Mouse (Mus musculus): ENCODE measurements around the gene Dusp10. TPM values are rescaled to one million over a fixed set of nuclear protein-coding genes. Genes with fewer than 3 reads are reported as not detected.

Dusp10 gene
- total and polyA plus RNA-seq, 2 experiments, result 2.1 to 6.5 TPM

DNA sequence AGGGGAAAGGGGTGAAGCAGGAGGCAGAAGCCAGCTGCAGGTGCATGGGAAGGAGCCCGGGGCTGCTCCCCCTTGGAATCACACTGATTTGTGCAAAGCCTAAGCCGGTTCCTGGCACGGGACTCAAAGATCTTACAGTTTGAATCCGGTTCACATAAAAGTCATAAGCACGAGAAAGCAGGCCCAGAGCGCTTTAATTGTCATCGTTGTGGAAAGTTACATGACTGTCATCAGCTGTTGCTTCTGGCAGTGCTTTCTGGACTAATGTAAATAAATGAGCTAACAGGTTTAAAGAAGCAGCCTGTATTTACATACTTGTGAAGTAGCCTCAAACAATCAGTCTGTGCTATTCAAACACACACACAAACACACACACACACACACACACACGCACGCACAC is 47.3 kb downstream of the Dusp10 start:
- H3K9ac ChIP-seq (ENCODE audit: low read depth, low read length), result peak overlapping the region; percentile 29
- H3K27ac ChIP-seq (replicated peaks; ENCODE audit: insufficient read depth, low read depth, low read length), result peak overlapping the region; percentile 93
- peak; percentile 88 for DNase-seq (ENCODE audit: extremely low read depth, low read depth, low spot score)
- WGBS, result 14% methylated on average over 9 of the region's 9 CpGs
- peaks cover 14% of the 10 kb centered on the region; the same call in 1 of the 2 replicates for H3K79me2 ChIP-seq (ENCODE audit: control insufficient read depth, insufficient read depth, low read length)
- H3K36me3 ChIP-seq (ENCODE audit: control insufficient read depth, insufficient read depth, low read length), result no peaks in the 10 kb centered on the region
- peaks cover 38% of the 10 kb centered on the region for H3K4me1 ChIP-seq (ENCODE audit: control insufficient read depth, insufficient read depth, low read length)
- no peak overlapping the region for H3K4me3 ChIP-seq (ENCODE audit: insufficient read depth, low read depth, low read length)
- no peak for TF ChIP-seq CTCF (IDR thresholded peaks at IDR 0.05; ENCODE audit: low read depth, low read length)
- no peak for TF ChIP-seq POLR2A (IDR thresholded peaks at IDR 0.05; ENCODE audit: extremely low read depth, insufficient read depth, low read length)
- H3K27me3 ChIP-seq (ENCODE audit: control insufficient read depth, insufficient read depth, low read length), result no peaks in the 10 kb centered on the region

DNA sequence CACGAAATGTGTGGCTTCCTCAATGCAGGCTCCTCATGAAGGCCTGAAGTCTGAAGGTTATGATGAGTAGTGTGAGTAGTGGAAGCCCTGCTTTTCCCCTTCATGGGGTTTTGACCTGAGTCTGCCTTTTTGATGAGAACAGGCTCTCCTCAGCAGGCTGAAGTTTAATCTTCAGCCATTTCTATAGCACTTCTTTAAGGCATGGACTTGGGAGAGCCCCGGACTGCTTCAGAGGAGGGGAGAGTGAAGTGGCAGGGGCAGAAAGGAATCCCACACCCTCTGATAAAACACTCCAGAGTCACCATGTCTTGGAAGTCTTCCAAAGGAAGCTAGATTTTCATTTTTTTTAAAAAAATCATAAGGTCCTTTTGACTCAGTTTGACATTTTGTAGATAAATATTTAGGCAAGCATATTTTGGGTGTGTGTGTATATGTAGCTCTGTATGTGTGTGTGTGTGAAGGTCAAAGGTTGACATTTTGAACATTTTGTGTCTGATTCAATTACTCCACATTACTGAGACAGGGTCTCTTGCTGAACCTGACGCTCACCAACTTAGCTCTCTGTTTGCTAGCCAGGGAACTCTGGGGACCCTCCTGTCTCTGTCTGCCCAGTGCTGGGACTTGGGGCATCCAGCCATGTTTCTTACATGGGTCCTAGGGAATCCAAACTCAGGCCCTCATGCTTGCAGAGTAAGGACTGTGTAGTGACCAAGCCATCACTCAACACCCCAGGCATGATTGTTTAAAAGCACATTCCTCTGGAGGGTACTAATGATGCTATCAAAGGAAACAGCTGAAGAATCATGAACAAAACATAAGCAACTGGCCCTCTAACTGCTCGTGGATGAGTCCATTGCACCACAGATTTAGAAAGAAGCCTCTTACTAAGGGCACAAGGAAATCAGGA is 48.0 kb downstream of the Dusp10 start:
- peak overlapping the region; percentile 5; the same call in 1 of the 2 replicates for H3K9ac ChIP-seq (ENCODE audit: low read depth, low read length)
- H3K27ac ChIP-seq (replicated peaks; ENCODE audit: insufficient read depth, low read depth, low read length), result peak overlapping the region; percentile 80
- H3K4me3 ChIP-seq (ENCODE audit: insufficient read depth, low read depth, low read length), result no peak overlapping the region
- H3K4me1 ChIP-seq (ENCODE audit: control insufficient read depth, insufficient read depth, low read length), result peaks cover 38% of the 10 kb centered on the region
- 56% methylated on average over 4 of the region's 4 CpGs for WGBS
- no peaks in the 10 kb centered on the region for H3K36me3 ChIP-seq (ENCODE audit: control insufficient read depth, insufficient read depth, low read length)
- H3K27me3 ChIP-seq (ENCODE audit: control insufficient read depth, insufficient read depth, low read length), result no peaks in the 10 kb centered on the region
- TF ChIP-seq CTCF (IDR thresholded peaks at IDR 0.05; ENCODE audit: low read depth, low read length), result no peak
- no peak for TF ChIP-seq POLR2A (IDR thresholded peaks at IDR 0.05; ENCODE audit: extremely low read depth, insufficient read depth, low read length)
- peaks cover 14% of the 10 kb centered on the region; the same call in 1 of the 2 replicates for H3K79me2 ChIP-seq (ENCODE audit: control insufficient read depth, insufficient read depth, low read length)
- no peak for DNase-seq (ENCODE audit: extremely low read depth, low read depth, low spot score)

DNA sequence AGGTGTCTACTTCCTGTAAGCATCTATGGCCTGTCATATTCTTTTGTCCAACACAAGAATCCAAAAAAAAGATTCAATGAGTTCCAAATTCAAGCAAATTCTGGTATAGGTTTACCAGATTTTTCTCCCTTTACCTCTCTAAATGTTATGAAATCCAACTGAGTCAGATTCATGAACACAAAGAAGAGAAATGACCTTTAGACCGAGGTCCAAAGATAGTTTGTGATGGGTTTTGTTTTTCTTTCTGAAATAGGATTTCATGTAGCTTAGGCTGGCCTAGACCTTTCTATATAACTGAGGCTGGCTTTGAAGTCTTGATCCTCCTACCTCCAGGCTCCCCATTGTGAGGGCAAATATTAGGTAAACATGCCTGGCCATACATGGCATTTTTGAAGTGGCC is 48.8 kb downstream of the Dusp10 start:
- DNase-seq (ENCODE audit: extremely low read depth, low read depth, low spot score), result peak; percentile 90
- Histone ChIP-seq H3K9ac (ENCODE audit: low read depth, low read length) (no peak overlapping the region), H3K27me3 (ENCODE audit: control insufficient read depth, insufficient read depth, low read length) (no peaks in the 10 kb centered on the region), H3K36me3 (ENCODE audit: control insufficient read depth, insufficient read depth, low read length) (no peaks in the 10 kb centered on the region), H3K4me3 (ENCODE audit: insufficient read depth, low read depth, low read length) (no peak overlapping the region), H3K79me2 (ENCODE audit: control insufficient read depth, insufficient read depth, low read length) (peaks cover 15% of the 10 kb centered on the region; the same call in 1 of the 2 replicates), H3K4me1 (ENCODE audit: control insufficient read depth, insufficient read depth, low read length) (peaks cover 38% of the 10 kb centered on the region), H3K27ac (replicated peaks; ENCODE audit: insufficient read depth, low read depth, low read length) (peak overlapping the region; percentile 76)
- WGBS, result 24% methylated on average over 1 of the region's 1 CpGs
- TF ChIP-seq POLR2A (IDR thresholded peaks at IDR 0.05; ENCODE audit: extremely low read depth, insufficient read depth, low read length), result no peak
- TF ChIP-seq CTCF (IDR thresholded peaks at IDR 0.05; ENCODE audit: low read depth, low read length), result no peak

DNA sequence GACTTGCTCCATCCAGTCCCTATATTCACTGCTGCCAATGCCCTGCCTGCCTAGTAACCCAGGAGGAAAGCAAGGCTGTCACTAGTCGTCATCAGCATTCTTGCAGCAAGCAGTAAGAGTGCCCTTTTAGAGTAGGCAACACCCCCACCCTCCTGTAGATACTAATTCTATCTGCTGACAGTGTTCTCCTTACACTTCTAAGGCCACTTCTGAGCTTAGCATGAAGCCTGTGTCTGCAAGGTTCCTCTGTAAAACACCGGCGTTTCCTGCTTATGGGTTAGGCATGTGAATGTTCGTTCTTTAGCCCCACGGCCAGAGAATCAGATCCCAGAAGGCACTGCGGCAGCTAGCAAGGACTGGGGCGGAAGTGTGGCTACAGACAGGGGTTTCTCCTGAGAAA is 51.2 kb downstream of the Dusp10 start:
- H3K4me3 ChIP-seq (ENCODE audit: insufficient read depth, low read depth, low read length), result no peak overlapping the region
- H3K27ac ChIP-seq (replicated peaks; ENCODE audit: insufficient read depth, low read depth, low read length), result no peak overlapping the region
- no peaks in the 10 kb centered on the region for H3K27me3 ChIP-seq (ENCODE audit: control insufficient read depth, insufficient read depth, low read length)
- WGBS, result 83% methylated on average over 7 of the region's 7 CpGs
- peaks cover 36% of the 10 kb centered on the region for H3K4me1 ChIP-seq (ENCODE audit: control insufficient read depth, insufficient read depth, low read length)
- H3K9ac ChIP-seq (ENCODE audit: low read depth, low read length), result no peak overlapping the region
- H3K79me2 ChIP-seq (ENCODE audit: control insufficient read depth, insufficient read depth, low read length), result peaks cover 10% of the 10 kb centered on the region; the same call in 1 of the 2 replicates
- 0 out of 2 replicates have a peak, but pooled peaks cover 2% of the 10 kb centered on the region for H3K36me3 ChIP-seq (ENCODE audit: control insufficient read depth, insufficient read depth, low read length)
- no peak for DNase-seq (ENCODE audit: extremely low read depth, low read depth, low spot score)
- TF ChIP-seq CTCF (IDR thresholded peaks at IDR 0.05; ENCODE audit: low read depth, low read length), result no peak
- no peak for TF ChIP-seq POLR2A (IDR thresholded peaks at IDR 0.05; ENCODE audit: extremely low read depth, insufficient read depth, low read length)

DNA sequence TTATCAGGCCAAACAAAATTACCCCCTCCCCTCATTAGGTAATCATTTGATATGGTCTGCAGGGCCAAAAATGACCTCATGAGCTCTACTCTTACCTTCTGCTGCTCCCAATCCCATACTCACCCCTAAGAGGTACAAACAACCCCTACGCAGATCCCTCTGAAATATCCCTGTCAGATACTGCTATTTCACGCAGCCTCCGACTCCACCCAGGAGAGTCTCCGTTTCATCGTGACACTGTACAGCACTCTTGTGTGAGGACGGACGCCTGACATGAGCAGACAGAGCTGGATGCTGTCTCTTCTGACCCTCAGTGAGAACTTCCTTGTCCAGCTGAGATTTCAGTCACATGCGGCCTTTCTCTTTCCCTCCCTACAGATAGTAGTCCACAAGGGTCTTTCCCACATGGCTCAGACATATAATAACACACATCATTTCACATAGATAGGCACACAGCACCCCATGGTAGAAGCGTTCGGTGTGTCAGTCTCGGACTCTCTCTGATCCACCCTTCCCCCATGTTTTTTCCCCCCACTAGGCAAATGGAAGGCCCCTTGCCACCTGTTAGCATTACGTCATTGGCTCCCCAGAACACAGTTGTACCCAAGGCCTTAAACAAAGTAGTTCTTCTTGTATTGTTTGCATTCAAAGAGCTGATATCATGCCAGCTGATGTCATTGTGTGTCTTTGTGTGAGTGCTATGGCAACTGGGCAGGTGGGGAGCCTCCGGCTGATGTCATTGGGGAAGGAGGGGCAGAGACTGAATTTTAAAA is 52.7 kb downstream of the Dusp10 start:
- Histone ChIP-seq H3K4me1 (ENCODE audit: control insufficient read depth, insufficient read depth, low read length) (peaks cover 24% of the 10 kb centered on the region), H3K4me3 (ENCODE audit: insufficient read depth, low read depth, low read length) (no peak overlapping the region), H3K27ac (replicated peaks; ENCODE audit: insufficient read depth, low read depth, low read length) (no peak overlapping the region), H3K9ac (ENCODE audit: low read depth, low read length) (no peak overlapping the region), H3K27me3 (ENCODE audit: control insufficient read depth, insufficient read depth, low read length) (no peaks in the 10 kb centered on the region), H3K36me3 (ENCODE audit: control insufficient read depth, insufficient read depth, low read length) (peaks cover 6% of the 10 kb centered on the region), H3K79me2 (ENCODE audit: control insufficient read depth, insufficient read depth, low read length) (peaks cover 9% of the 10 kb centered on the region; the same call in 1 of the 2 replicates)
- DNase-seq (ENCODE audit: extremely low read depth, low read depth, low spot score), result no peak
- TF ChIP-seq CTCF (IDR thresholded peaks at IDR 0.05; ENCODE audit: low read depth, low read length) (no peak), POLR2A (IDR thresholded peaks at IDR 0.05; ENCODE audit: extremely low read depth, insufficient read depth, low read length) (no peak)
- WGBS, result 95% methylated on average over 13 of the region's 13 CpGs
